Mouse (Mus musculus) midbrain, embryonic 10.5 days (tissue): ENCODE measurements around the gene Dhrs7. TPM values are rescaled to one million over a fixed set of nuclear protein-coding genes. Genes with fewer than 3 reads are reported as not detected.

Source experiments
- DNase-seq: peaks from one replicate; pipeline ENCODE4 v3.0.0-alpha.2; 2017; ENCODE audit warnings: low spot score
- H3K27ac ChIP-seq: fragments of 300-500 bp; sonication (generic); replicated peaks from 2 replicates; pipeline ENCODE4 v1.5.1; 2016; ENCODE audit warnings: mild to moderate bottlenecking
- H3K27me3 ChIP-seq: fragments of 300-500 bp; sonication (generic); 2 replicates; pipeline ENCODE4 v1.6.1; 2016; ENCODE audit warnings: low read depth, mild to moderate bottlenecking; ENCODE audit not compliant: poor library complexity, severe bottlenecking
- H3K36me3 ChIP-seq: fragments of 300-500 bp; sonication (generic); 2 replicates; pipeline ENCODE4 v1.6.1; 2016; ENCODE audit warnings: mild to moderate bottlenecking, moderate library complexity
- H3K4me1 ChIP-seq: fragments of 300-500 bp; sonication (generic); 2 replicates; pipeline ENCODE4 v1.6.1; 2016
- H3K4me3 ChIP-seq: fragments of 300-500 bp; sonication (generic); 2 replicates; pipeline ENCODE4 v1.5.1; 2016; ENCODE audit warnings: mild to moderate bottlenecking, moderate library complexity
- H3K9me3 ChIP-seq: fragments of 300-500 bp; sonication (generic); replicated peaks from 2 replicates; pipeline ENCODE4 v1.6.1; 2016; ENCODE audit warnings: mild to moderate bottlenecking
- WGBS: fragments of 180-500 bp; shearing (Covaris S2); methylation state at CpG from one replicate; pipeline ENCODE4 v1.1.7; 2016; 5-methylcytosine and 5-hydroxymethylcytosine counted together
- polyA plus RNA-seq: library from polyadenylated mRNA; unstranded; fragments of >200 nt; fragmentation: Nextera tagmentation; extraction: Ambion mirVana; gene quantifications from 2 replicates; pipeline ENCODE4 v1.2.1, GENCODE M21; 2016

Gene Dhrs7
- polyA plus RNA-seq, 1 experiment from 2014 or later: 13.2 TPM

DNA sequence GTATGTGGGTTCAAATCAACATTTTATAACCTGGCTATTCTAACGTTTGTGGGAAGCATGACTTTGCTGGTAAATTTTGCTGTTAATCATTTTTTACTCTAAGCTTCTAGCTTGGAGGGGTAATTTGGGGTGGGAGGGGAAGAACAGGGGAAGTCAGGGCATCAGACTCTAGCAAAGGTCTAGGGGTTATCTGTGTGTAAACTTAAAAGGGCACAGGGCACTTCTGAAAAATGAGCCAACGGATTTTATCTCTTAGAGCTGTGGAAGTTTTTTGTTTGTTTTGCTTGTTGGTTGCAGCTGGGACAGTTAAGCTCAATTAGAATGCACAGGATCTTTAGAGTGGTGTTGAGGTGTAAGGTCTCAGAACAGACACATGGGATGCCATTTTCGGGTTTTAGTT, 26.7 kb downstream of the Dhrs7 start:
- Histone ChIP-seq H3K9me3 (peaks cover 30% of the 10 kb centered on the region), H3K4me3 (no peak overlapping the region), H3K36me3 (no peaks in the 10 kb centered on the region), H3K27ac (no peak overlapping the region), H3K27me3 (no peaks in the 10 kb centered on the region), H3K4me1 (no peaks in the 10 kb centered on the region)
- WGBS: 88% methylated on average over 3 of the region's 3 CpGs
- no peak for DNase-seq

DNA sequence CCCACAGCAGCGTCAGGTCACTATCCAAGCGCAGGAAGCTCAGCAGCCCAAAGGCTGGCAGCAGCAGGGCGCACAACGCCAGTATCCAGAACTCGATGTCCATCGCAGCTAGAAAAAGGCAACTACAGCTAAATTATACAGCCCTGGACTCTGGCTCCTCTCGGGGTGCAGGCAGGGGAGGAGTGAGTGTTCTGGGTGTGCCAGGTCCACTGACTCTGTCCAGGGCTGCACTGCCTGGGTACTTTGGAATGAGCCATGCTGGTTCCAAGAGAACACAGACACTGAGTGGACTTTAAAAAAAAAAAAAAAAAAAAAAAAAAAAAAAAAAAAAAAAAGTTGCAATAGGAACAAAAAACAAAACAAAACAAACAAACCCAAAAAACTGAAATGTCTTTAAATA, 36.0 kb downstream of the Dhrs7 start:
- WGBS: 94% methylated on average over 7 of the region's 7 CpGs
- Histone ChIP-seq H3K4me1 (no peaks in the 10 kb centered on the region), H3K27me3 (no peaks in the 10 kb centered on the region), H3K27ac (no peak overlapping the region), H3K4me3 (no peak overlapping the region), H3K9me3 (no peaks in the 10 kb centered on the region; the same call in 1 of the 2 replicates), H3K36me3 (no peaks in the 10 kb centered on the region)
- DNase-seq: no peak

DNA sequence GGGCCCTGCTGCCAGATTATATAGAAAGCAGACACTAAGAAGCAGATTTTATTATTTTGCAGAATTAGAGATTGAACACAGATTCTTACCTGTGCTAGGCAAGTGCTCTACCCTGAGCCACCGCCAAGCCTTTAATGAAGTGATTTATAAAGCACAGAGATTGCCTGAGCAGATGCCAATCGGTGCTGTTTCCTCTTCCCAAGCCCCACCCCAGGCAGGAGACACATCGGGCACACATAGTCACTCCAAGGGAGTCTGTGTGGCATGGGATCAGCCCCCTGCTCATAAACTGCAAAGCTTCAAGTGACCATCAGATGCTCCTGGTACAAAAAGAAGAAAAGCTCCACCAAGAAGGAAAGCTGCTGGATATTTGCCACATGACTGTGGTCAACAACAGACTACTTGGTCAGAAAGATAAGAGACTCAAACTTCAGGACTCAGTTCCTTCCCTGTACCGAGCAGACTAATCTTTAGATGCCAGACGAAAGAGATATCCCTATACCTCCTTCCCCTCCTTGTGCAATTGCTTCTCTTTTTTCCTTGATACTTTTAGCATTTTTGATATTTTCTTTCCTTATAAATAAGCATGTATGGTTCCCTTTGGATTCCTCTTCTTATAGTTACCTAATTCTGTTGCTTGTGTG, 41.7 kb downstream of the Dhrs7 start:
- no peak for DNase-seq
- Histone ChIP-seq H3K9me3 (no peaks in the 10 kb centered on the region), H3K27me3 (no peaks in the 10 kb centered on the region), H3K4me1 (no peaks in the 10 kb centered on the region), H3K27ac (no peak overlapping the region), H3K4me3 (no peak overlapping the region), H3K36me3 (no peaks in the 10 kb centered on the region)
- 83% methylated on average over 5 of the region's 5 CpGs for WGBS

DNA sequence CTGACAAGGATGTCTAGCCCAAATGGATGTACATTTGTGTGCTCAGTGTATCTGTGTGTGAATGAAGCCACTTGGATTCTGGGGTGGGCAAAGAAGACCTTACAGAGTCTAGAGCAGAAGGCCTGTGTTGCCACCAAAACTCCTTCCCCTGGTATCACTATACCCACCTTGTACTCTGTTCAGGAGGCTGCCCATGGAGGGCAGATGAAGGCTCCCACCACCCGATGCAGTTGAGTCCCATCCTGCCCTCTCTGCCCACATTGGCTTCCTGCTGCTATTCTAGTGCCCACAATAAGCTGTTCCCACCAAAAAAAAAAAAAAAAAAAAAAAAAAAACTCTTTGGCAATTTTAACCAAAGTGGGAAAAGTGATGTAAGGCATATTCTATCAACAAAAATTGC, 43.3 kb downstream of the Dhrs7 start:
- H3K4me3 ChIP-seq: no peak overlapping the region
- no peak for DNase-seq
- no peaks in the 10 kb centered on the region for H3K4me1 ChIP-seq
- no peaks in the 10 kb centered on the region for H3K9me3 ChIP-seq
- WGBS: 92% methylated on average over 1 of the region's 1 CpGs
- no peak overlapping the region for H3K27ac ChIP-seq
- no peaks in the 10 kb centered on the region for H3K36me3 ChIP-seq
- H3K27me3 ChIP-seq: no peaks in the 10 kb centered on the region

DNA sequence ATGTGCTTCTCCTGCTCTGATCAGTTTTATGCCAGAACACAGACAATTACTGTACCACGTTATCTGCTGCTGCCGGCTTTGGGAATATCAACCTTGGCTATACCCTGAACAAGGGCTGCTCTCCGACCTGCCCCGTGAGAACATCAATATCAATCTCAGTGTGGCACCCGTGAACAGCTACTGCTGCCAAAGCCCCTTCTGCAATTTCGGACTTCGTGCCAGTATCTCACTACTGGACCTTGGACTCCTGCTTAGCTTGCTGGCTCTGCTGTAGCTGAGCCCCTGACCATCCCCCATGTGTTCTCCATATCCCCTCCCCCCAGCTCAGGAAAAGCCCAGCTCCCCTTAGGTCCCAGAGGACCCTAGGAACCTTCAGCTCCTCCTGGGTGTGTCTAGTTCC, 43.9 kb downstream of the Dhrs7 start:
- H3K27me3 ChIP-seq: no peaks in the 10 kb centered on the region
- WGBS: 90% methylated on average over 7 of the region's 7 CpGs
- H3K27ac ChIP-seq: no peak overlapping the region
- no peaks in the 10 kb centered on the region for H3K9me3 ChIP-seq
- H3K36me3 ChIP-seq: no peaks in the 10 kb centered on the region
- no peak overlapping the region for H3K4me3 ChIP-seq
- no peak for DNase-seq
- no peaks in the 10 kb centered on the region for H3K4me1 ChIP-seq

DNA sequence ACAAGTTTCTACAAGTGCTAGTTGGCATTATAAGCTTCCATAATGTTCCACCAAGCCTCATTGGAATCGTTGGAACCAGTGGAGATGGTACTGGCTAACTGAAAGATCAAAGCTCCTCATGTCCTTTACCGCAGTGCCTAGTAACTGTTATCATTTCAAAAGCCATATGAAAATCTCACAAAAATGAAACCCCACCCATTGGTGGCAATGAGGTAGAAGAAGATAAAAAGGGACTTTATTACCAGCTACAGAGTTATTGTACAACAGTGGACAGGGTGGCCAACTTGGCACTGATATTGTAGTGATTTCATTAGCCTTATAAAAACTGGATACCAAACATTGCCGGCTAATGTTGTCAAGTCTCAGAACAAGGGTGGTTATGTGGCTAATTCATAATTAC, 52.7 kb downstream of the Dhrs7 start:
- H3K4me1 ChIP-seq: no peaks in the 10 kb centered on the region
- no peak overlapping the region for H3K4me3 ChIP-seq
- no peaks in the 10 kb centered on the region for H3K27me3 ChIP-seq
- H3K27ac ChIP-seq: no peak overlapping the region
- H3K36me3 ChIP-seq: no peaks in the 10 kb centered on the region
- no peaks in the 10 kb centered on the region for H3K9me3 ChIP-seq
- no peak for DNase-seq
- WGBS: 87% methylated on average over 3 of the region's 3 CpGs

Other genes starting within 250 kb of the Dhrs7 start
- gene Lrrc9, start 223.0 kb downstream of the Dhrs7 start, polyA plus RNA-seq: 0.86 and 1.3 TPM in 2 replicates
- 13.4 and 15.9 TPM in 2 replicates for gene Pcnx4, start 128.5 kb downstream of the Dhrs7 start, polyA plus RNA-seq
- not detected in 2 replicates for gene Gm4756, start 15.2 kb downstream of the Dhrs7 start, polyA plus RNA-seq
- gene Ppm1a, start 92.5 kb upstream of the Dhrs7 start, polyA plus RNA-seq: 41.7 and 48.2 TPM in 2 replicates